Mouse (Mus musculus) inflammation-experienced regulatory T-cells, adult 16 weeks (primary cell): Measurements from ENCODE around the gene Dok1. TPM values are rescaled to one million over a fixed set of nuclear protein-coding genes. Genes with fewer than 3 reads are reported as not detected.

Experiments used
- polyA plus RNA-seq: library from polyadenylated mRNA; unstranded; fragments of 100-300 nt; shearing (Covaris generic); gene quantifications from one replicate; pipeline ENCODE4 v1.2.1, GENCODE M21; 2017

Gene Dok1
- 66.4 TPM for polyA plus RNA-seq

GRCm38 (mm10) chr6:83033249-83034185, at the start of gene Dok1, which contains the start of gene Loxl3:
Gene Dok1 (minus strand): TSS chr6:83033471.
Gene Loxl3 (plus strand): TSS chr6:83034173.

GRCm38 (mm10) chr6:83077630-83078323, 44.5 kb upstream of the Dok1 start, which contains the start of gene Pcgf1:
Gene Pcgf1 (plus strand): TSS chr6:83077869.

DNA sequence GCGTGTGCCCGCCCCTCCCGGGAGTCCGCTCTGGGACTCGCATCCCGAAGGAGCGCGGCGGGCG, 36.8 kb upstream of the Dok1 start, which contains the start of gene Tlx2:
Gene Tlx2 (minus strand): TSS at position 47 of the 64 bp plus-strand sequence.

DNA sequence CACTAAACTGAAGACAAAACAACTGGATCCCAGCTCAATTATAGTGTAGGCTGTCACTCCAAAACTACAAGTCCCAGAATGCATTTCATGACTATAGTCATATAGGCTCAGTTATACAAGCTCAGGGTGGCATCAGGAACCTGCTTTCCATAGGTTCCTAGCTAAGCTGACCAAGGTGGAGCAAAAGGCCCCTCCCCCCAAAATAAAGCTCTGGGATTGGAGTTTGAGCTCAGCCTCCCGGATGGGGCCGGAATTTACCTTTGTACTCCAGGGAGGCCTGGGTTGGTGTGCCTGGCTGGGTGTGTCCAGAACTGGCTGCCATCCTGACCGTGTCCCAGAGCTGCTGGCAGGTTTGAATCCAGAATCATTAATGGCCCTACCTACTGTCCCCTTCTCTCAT, 24.5 kb upstream of the Dok1 start, which contains the start of gene Dqx1:
Gene Dqx1 (plus strand): TSS at position 55 of the 400 bp plus-strand sequence.

GRCm38 (mm10) chr6:83054871-83055431, 21.7 kb upstream of the Dok1 start, which contains the start of gene Htra2:
Gene Htra2 (minus strand): TSS chr6:83055273.

DNA sequence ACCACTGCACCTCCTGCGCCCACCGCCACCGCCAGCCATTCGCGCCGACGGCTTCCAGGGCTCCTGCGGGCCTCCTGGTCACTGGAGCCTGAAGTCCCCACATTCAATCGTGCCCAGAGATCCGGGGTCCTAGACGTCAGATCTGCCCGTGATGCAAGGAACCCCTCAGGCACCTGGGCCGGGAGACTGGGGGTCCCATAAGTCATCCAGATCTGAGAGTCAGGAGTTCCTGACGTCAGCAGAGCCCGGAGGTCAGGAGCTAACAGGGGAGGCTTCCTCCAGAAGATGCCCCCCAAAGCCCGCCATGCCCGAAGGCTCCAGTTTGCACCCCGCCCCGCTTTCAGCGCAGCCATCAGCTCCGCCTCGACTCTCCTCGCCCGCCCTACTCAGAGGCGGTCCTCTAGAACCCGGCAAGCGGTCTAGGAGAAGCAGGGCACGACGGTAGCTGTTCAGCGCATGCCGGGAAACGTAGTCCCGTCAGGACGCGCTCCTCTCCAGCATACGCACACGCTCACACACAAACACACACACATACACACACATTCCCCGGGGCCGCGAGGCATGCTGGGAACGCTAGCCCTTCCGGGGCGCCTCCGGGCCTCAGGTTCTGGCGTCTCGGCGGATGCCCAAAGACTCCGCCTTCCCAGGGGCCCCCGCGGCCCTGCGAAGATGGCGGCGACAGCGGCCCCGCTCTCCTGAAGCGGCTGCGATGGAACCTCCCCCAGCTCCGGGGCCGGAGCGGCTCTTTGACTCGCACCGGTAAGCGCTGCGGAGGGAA, 21.0 kb upstream of the Dok1 start, which contains the start of gene Aup1:
Gene Aup1 (plus strand): TSS at position 448 of the 778 bp plus-strand sequence.

Other genes with a start within 250 kb of the Dok1 start
- 5.4 TPM for gene Sema4f, start 93.7 kb downstream of the Dok1 start, polyA plus RNA-seq
- gene M1ap, start 86.6 kb downstream of the Dok1 start, polyA plus RNA-seq, result 1.6 TPM
- gene Loxl3, start 702 bp upstream of the Dok1 start, polyA plus RNA-seq, result 0.29 TPM
- 590 TPM for gene Aup1, start 21.1 kb upstream of the Dok1 start, polyA plus RNA-seq
- 84.3 TPM for gene Htra2, start 21.8 kb upstream of the Dok1 start, polyA plus RNA-seq
- 6.1 TPM for gene Dqx1, start 24.4 kb upstream of the Dok1 start, polyA plus RNA-seq
- not detected for gene Tlx2, start 36.8 kb upstream of the Dok1 start, polyA plus RNA-seq
- gene Pcgf1, start 44.4 kb upstream of the Dok1 start, polyA plus RNA-seq, result 43.4 TPM
- gene Lbx2, start 52.9 kb upstream of the Dok1 start, polyA plus RNA-seq, result not detected
- 5.7 TPM for gene Ccdc142, start 68.1 kb upstream of the Dok1 start, polyA plus RNA-seq
- 9.1 TPM for gene Gm42688, start 68.1 kb upstream of the Dok1 start, polyA plus RNA-seq
- 62.5 TPM for gene Mrpl53, start 75.6 kb upstream of the Dok1 start, polyA plus RNA-seq
- 3.6 TPM for gene Mogs, start 82.0 kb upstream of the Dok1 start, polyA plus RNA-seq
- gene Wbp1, start 88.1 kb upstream of the Dok1 start, polyA plus RNA-seq, result 85.1 TPM
- 9.8 TPM for gene Ino80b, start 92.0 kb upstream of the Dok1 start, polyA plus RNA-seq
- 0.79 TPM for gene Rtkn, start 102.0 kb upstream of the Dok1 start, polyA plus RNA-seq
- 0.87 TPM for gene Wdr54, start 122.9 kb upstream of the Dok1 start, polyA plus RNA-seq
- gene 1700003E16Rik, start 122.9 kb upstream of the Dok1 start, polyA plus RNA-seq, result not detected
- 98.4 TPM for gene Dctn1, start 132.4 kb upstream of the Dok1 start, polyA plus RNA-seq
- gene Slc4a5, start 186.4 kb upstream of the Dok1 start, polyA plus RNA-seq, result 0.74 TPM